Mouse (Mus musculus): ENCODE results near the gene Cryab. TPM values are rescaled to one million over a fixed set of nuclear protein-coding genes. Genes with fewer than 3 reads are reported as not detected.
A peak's percentile ranks its signal among the peaks of the same experiment; 100 is the strongest.

Gene Cryab
- total and polyA plus RNA-seq, 3 experiments: 0.11 TPM; not detected in 2

- Histone ChIP-seq H3K4me3 (ENCODE audit: low read depth, low read length) (no peak overlapping the region), H3K4me1 (ENCODE audit: insufficient read depth, low read depth, low read length) (no peaks in the 10 kb centered on the region; the same call in 1 of the 2 replicates)
- DNase-seq (ENCODE audit: low spot score): no peak
These were observed 23.8 kb upstream of the Cryab start for GRCm38 (mm10) chr9:50727171-50727924.

GRCm38 (mm10) chr9:50727925-50728651, 23.0 kb upstream of the Cryab start:
- DNase-seq (ENCODE audit: low spot score) (no peak), ATAC-seq (ENCODE audit: extremely low read depth, insufficient number of reproducible peaks, low FRiP score, poor library complexity, severe bottlenecking) (no peak)
- Histone ChIP-seq H3K9me3 (replicated peaks) (no peaks in the 10 kb centered on the region), H3K27me3 (ENCODE audit: insufficient read depth, low read length) (peaks cover 33% of the 10 kb centered on the region), H3K4me3 (ENCODE audit: low read depth, low read length) (no peak overlapping the region), H3K4me1 (ENCODE audit: insufficient read depth, low read depth, low read length) (no peaks in the 10 kb centered on the region; the same call in 1 of the 2 replicates), H3K36me3 (replicated peaks) (no peaks in the 10 kb centered on the region)
- TF ChIP-seq GATA1 (IDR thresholded peaks at IDR 0.05; ENCODE audit: borderline replicate concordance, low read length) (no peak), CTCF (IDR thresholded peaks at IDR 0.05; ENCODE audit: low read depth, low read length) (no peak), POLR2AphosphoS5 (IDR thresholded peaks at IDR 0.05; ENCODE audit: insufficient replicate concordance, low read depth, low read length) (no peak), TAL1 (conservative IDR thresholded peaks at IDR 0.05; ENCODE audit: low read depth, low read length) (no peak), GATA2 (IDR thresholded peaks at IDR 0.05; ENCODE audit: borderline replicate concordance, low read depth, low read length) (no peak)

More at GRCm38 (mm10) chr9:50727171-50727924, 23.8 kb upstream of the Cryab start:
- no peaks in the 10 kb centered on the region for H3K9me3 ChIP-seq (replicated peaks)
- peaks cover 33% of the 10 kb centered on the region for H3K27me3 ChIP-seq (ENCODE audit: insufficient read depth, low read length)
- no peak for ATAC-seq (ENCODE audit: extremely low read depth, insufficient number of reproducible peaks, low FRiP score, poor library complexity, severe bottlenecking)
- TF ChIP-seq TAL1 (conservative IDR thresholded peaks at IDR 0.05; ENCODE audit: low read depth, low read length) (no peak), CTCF (IDR thresholded peaks at IDR 0.05; ENCODE audit: low read depth, low read length) (no peak), GATA2 (IDR thresholded peaks at IDR 0.05; ENCODE audit: borderline replicate concordance, low read depth, low read length) (no peak), POLR2AphosphoS5 (IDR thresholded peaks at IDR 0.05; ENCODE audit: insufficient replicate concordance, low read depth, low read length) (no peak)
- H3K36me3 ChIP-seq (replicated peaks): no peaks in the 10 kb centered on the region

- TF ChIP-seq CTCF (IDR thresholded peaks at IDR 0.05; ENCODE audit: low read depth, low read length) (no peak), GATA1 (IDR thresholded peaks at IDR 0.05; ENCODE audit: borderline replicate concordance, low read length) (no peak), TAL1 (conservative IDR thresholded peaks at IDR 0.05; ENCODE audit: low read depth, low read length) (no peak), POLR2AphosphoS5 (IDR thresholded peaks at IDR 0.05; ENCODE audit: insufficient replicate concordance, low read depth, low read length) (no peak), GATA2 (IDR thresholded peaks at IDR 0.05; ENCODE audit: borderline replicate concordance, low read depth, low read length) (no peak)
- DNase-seq (ENCODE audit: low spot score) (no peak), ATAC-seq (ENCODE audit: extremely low read depth, insufficient number of reproducible peaks, low FRiP score, poor library complexity, severe bottlenecking) (no peak)
- H3K4me3 ChIP-seq (ENCODE audit: low read depth, low read length): no peak overlapping the region
- peaks cover 34% of the 10 kb centered on the region for H3K27me3 ChIP-seq (ENCODE audit: insufficient read depth, low read length)
- no peaks in the 10 kb centered on the region; the same call in 1 of the 2 replicates for H3K4me1 ChIP-seq (ENCODE audit: insufficient read depth, low read depth, low read length)
- no peaks in the 10 kb centered on the region for H3K36me3 ChIP-seq (replicated peaks)
- no peaks in the 10 kb centered on the region for H3K9me3 ChIP-seq (replicated peaks)
These were observed 21.5 kb upstream of the Cryab start for GRCm38 (mm10) chr9:50729600-50729999.

GRCm38 (mm10) chr9:50732560-50732959, 18.6 kb upstream of the Cryab start:
- no peak for ATAC-seq (ENCODE audit: extremely low read depth, insufficient number of reproducible peaks, low FRiP score, poor library complexity, severe bottlenecking)
- Histone ChIP-seq H3K4me1 (ENCODE audit: insufficient read depth, low read depth, low read length) (no peaks in the 10 kb centered on the region; the same call in 1 of the 2 replicates), H3K9me3 (replicated peaks) (no peaks in the 10 kb centered on the region), H3K27me3 (ENCODE audit: insufficient read depth, low read length) (peaks cover 20% of the 10 kb centered on the region), H3K4me3 (ENCODE audit: low read depth, low read length) (no peak overlapping the region), H3K36me3 (replicated peaks) (no peaks in the 10 kb centered on the region)
- TF ChIP-seq POLR2AphosphoS5 (IDR thresholded peaks at IDR 0.05; ENCODE audit: insufficient replicate concordance, low read depth, low read length): no peak
- TF ChIP-seq CTCF (IDR thresholded peaks at IDR 0.05; ENCODE audit: low read depth, low read length): no peak
- TF ChIP-seq GATA2 (IDR thresholded peaks at IDR 0.05; ENCODE audit: borderline replicate concordance, low read depth, low read length): no peak
- no peak for TF ChIP-seq GATA1 (IDR thresholded peaks at IDR 0.05; ENCODE audit: borderline replicate concordance, low read length)
- no peak for TF ChIP-seq TAL1 (conservative IDR thresholded peaks at IDR 0.05; ENCODE audit: low read depth, low read length)
- no peak for DNase-seq (ENCODE audit: low spot score)

- no peaks in the 10 kb centered on the region for H3K36me3 ChIP-seq (replicated peaks)
- peaks cover 24% of the 10 kb centered on the region for H3K27me3 ChIP-seq (ENCODE audit: insufficient read depth, low read length)
- peak; percentile 26 for DNase-seq (ENCODE audit: low spot score)
- peaks cover 5% of the 10 kb centered on the region for H3K4me1 ChIP-seq (ENCODE audit: insufficient read depth, low read depth, low read length)
- ATAC-seq (ENCODE audit: extremely low read depth, insufficient number of reproducible peaks, low FRiP score, poor library complexity, severe bottlenecking): no peak
- H3K9me3 ChIP-seq (replicated peaks): no peaks in the 10 kb centered on the region
- no peak overlapping the region for H3K4me3 ChIP-seq (ENCODE audit: low read depth, low read length)
- no peak for TF ChIP-seq TAL1 (conservative IDR thresholded peaks at IDR 0.05; ENCODE audit: low read depth, low read length)
- peak; percentile 60 for TF ChIP-seq CTCF (IDR thresholded peaks at IDR 0.05; ENCODE audit: low read depth, low read length)
These were observed 16.1 kb upstream of the Cryab start for GRCm38 (mm10) chr9:50734989-50735388.
